Mouse (Mus musculus) heart, postnatal 4 days (tissue): ENCODE data around the gene Gm10570. TPM values are rescaled to one million over a fixed set of nuclear protein-coding genes. Genes with fewer than 3 reads are reported as not detected.

ENCODE experiments used
- DNase-seq: peaks from one replicate; pipeline ENCODE4 v3.0.0; 2021
- total RNA-seq, 2 experiments: library from RNA; stranded (reverse); gene quantifications; 2 replicates each; pipeline ENCODE4 v1.2.3; 2021

Gene Gm10570
- total RNA-seq, 2 experiments from 2014 or later: 0.59 to 0.60 TPM

- DNase-seq: no peak
These were observed 3.7 kb downstream of the Gm10570 start for GRCm38 (mm10) chr4:130304746-130305145.

DNA sequence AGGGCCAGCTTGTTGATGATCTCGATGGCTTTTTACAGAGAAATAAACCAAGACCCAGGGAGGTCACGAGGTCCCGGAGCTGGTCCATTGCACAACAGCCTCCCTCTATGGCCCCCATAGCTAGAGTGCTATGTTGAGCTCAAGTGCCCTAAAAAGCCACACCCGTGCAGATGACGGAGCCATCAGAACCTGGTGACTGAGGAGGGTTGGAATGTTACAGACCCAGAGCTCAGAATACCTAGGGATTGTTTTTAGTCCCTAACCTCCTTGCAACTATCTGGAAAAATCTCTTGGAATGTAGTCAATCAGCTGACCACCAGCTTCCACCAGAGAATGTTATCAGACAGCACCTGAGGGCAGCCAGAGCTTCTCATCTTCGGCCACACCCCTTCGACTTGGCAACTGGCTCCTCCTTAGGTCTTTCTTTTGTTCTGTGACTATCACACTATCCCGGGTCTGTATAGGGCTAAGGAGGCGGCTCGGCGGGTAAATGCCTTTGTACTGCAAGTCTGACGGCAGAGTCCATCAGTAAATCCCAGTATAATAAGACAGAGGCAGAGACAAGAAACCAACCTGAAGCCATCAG is 6.1 kb downstream of the Gm10570 start:
- DNase-seq: no peak

DNA sequence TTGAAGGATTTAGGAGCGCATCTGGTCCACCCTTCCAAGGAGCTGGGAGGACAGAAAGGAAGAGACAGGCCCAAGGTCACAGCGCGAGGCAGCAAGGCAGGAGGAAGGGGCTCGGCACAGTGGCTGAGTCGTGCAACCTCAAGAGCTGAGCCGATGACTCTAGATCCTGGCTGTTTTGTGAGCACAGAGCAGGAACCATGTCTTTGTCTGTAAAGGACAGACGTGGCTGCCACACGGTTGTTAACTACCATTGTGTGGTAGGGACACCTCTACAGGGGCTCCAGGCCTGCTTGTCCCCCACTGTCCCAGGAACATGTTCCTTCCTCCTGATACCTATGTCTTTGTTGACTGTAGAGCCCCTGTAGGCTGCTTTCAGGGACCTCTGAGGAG is 8.8 kb downstream of the Gm10570 start:
- DNase-seq: no peak

DNA sequence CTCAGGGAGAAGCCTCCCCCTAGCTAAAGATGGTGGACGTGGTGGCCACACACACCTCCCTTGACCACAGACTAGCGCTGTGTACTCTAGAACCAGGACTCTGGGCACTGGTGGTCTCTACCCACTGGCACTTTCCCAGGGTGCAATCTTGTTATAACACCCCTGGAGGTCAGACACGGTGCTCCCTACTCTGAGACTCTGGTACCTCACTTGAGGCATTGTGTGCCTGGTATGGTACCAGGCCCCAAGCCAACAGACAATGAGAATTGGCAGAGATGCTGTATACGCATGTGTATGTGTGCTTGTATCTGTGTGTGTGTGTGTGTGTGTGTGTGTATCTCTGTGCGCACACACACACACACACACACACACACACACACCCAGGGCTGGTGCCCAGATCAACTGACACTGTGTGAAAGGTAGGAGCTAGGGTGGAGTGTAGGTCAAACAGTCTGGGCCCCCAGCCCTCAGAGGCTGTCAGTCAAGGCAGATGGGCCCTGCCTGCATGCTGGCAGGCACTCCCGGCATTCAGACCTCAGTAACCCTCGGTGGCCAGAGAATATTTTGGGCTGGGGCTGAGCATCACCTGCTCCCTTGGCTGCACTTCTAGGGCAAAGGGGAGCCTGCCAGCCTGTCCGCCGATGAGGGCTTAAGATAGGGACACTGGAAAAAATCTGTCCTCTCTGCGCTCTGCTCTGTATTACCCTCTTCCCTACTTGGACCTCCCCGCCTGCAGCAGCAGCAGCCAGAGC is 9.4 kb downstream of the Gm10570 start:
- DNase-seq: peak; percentile 83

DNA sequence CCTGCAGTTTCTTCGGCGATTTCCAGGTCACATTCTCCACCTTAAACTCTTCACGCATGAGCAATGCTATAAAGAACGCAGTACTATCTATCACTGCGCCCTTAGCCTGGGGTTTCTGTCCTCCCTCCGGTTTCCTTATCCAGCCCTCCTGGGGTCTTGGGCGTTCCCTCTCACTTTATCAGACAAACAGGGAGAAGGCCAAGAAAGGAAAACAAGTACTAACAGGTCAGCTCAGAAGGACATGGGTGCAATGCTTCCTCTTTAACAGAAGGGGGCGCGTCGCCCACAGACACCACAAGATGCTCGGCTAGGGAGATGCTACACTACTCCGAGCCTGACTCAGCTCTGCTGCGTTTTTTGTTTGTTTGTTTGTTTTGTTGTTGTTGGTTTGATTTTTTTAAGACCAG is 11.3 kb downstream of the Gm10570 start:
- DNase-seq: no peak

DNA sequence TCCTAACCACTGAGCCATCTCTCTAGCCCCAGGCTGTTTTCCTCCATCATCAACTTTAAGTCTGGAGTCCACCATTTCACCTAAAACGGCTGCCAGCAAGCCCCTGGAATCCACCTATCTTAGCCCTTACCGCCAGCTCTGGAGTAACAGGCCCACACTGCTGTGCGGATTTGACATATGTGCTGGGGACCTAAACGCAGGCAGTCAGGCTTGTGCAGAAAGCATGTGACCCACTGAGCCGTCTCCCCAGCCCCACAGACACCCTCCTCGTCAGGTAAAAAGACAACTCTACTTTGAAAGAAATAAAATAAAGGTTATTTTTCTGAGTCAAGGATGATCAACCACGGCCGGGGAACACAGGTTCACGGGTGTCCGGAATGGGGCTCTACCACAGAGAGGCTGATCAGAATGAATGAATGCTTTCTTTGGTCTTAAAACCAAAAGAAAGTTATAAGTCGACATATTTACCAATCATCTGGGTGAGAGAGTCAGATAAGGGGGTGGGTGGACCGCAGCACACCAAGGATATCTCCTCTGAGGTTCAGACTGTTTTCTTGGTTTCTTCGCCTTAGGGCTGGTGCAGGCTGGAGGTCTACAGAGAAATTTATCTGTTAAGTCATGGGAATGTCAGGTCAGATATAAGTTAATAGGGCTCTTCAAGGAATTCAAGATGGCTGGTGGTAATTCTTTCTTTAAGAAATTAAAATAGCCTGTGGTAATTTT is 12.1 kb downstream of the Gm10570 start:
- DNase-seq: no peak

DNA sequence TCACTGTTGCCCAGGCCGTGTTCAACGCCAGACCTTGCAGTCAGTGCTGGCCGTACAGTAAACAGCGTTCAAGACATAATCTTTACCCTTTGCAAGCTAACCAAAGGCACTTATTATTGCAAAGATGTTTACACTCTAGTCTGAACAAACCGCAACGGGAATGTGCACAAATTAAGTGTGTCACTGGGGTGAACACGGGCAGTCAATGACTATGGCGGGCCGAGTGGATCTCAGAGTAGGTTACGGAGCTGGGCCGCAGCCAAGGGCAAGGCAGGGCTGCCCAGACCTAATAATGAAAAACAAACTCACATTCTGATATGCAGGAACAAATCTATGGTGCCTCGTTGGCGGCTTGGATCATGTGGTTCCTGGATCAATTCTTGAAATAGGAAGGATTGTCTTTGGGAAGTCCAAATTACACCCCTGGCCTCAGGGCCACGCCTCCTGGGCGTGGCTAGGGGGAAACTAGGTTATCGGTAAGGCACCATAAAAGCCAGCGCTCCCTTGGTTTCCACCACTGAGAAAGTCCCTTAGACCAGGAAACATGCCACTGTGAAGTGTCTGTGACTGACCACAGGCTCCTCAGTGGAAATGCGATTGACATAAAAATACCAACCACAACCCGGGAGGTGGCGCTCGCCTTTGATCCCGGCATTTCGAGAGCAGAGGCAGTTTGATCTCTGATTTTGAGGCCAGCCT is 13.3 kb downstream of the Gm10570 start:
- peak; percentile 48 for DNase-seq

- DNase-seq: no peak
These were observed 14.0 kb downstream of the Gm10570 start for GRCm38 (mm10) chr4:130294513-130294912.

DNA sequence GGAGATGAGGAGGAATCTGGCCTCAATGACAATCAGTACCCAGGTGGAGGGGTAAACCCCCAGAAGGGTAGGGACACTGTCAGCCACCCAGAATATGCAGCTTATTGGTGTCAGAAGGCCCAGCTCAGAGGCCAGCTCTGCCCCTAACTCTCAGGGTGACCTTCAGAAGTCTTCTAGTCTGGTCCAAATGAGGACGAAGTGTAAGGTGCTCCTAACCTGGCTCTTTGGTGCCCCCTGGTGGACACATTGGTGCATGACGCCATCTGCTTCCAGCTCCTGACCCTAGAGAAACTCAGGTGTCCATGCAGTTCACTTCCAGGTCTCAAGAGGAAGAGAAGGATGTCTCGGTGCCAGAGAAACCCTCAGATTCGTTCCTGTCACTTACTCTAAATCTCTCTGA is 16.2 kb downstream of the Gm10570 start:
- peak; percentile 86 for DNase-seq

- no peak for DNase-seq
These were observed 18.6 kb downstream of the Gm10570 start for GRCm38 (mm10) chr4:130289824-130290223.

- no peak for DNase-seq
These were observed 21.9 kb downstream of the Gm10570 start for GRCm38 (mm10) chr4:130286531-130286930.

GRCm38 (mm10) chr4:130283826-130284225 is 24.6 kb downstream of the Gm10570 start:
- DNase-seq: no peak

GRCm38 (mm10) chr4:130282856-130283255 is 25.6 kb downstream of the Gm10570 start:
- DNase-seq: no peak

- no peak for DNase-seq
These were observed 29.4 kb downstream of the Gm10570 start, which contains the start of gene Serinc2 for GRCm38 (mm10) chr4:130279105-130279504. Serinc2 (minus strand) TSS chr4:130279205.

DNA sequence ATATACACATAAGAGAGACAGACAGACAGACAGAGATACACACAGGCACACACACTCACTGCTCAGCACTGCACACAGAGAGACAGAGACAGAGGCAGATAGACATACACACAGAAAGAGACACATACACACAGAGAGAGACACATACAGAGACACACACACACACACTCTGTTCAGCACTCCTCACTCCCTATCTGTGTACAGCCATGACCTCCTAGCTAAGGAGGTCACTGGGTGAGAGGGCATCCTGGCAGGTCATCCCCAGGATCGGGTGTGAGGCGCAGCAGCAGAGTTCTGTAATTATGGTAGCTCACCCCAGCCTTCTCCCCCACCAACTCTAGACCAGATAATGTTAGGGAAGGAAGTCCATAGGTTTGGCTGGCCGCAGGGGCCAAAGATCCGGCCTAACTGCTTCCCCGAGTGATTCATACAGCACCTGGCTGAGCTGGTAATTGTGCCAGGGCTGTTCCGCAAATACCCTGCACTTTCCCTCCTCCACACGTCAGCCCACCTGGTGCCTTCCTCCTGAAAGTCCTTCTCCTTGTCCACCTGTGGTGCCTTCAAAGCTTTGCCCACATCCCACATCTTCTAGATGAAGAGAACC is 31.8 kb downstream of the Gm10570 start:
- DNase-seq: no peak

DNA sequence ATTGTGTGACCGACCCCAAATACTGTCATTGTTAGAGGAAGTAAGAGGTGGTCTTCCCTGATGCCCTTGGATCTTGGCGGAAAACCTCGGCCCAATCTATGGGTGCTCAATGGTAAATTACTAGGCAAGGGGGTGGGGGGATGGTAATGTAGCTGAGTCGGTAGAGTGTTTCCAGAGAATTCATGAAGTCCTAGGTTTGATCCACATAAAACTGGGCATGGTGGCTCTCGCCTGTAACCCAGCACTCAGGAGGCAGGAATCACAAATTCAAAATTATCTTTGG is 32.7 kb downstream of the Gm10570 start:
- no peak for DNase-seq

GRCm38 (mm10) chr4:130275016-130275822 is 33.3 kb downstream of the Gm10570 start:
- DNase-seq: no peak

DNA sequence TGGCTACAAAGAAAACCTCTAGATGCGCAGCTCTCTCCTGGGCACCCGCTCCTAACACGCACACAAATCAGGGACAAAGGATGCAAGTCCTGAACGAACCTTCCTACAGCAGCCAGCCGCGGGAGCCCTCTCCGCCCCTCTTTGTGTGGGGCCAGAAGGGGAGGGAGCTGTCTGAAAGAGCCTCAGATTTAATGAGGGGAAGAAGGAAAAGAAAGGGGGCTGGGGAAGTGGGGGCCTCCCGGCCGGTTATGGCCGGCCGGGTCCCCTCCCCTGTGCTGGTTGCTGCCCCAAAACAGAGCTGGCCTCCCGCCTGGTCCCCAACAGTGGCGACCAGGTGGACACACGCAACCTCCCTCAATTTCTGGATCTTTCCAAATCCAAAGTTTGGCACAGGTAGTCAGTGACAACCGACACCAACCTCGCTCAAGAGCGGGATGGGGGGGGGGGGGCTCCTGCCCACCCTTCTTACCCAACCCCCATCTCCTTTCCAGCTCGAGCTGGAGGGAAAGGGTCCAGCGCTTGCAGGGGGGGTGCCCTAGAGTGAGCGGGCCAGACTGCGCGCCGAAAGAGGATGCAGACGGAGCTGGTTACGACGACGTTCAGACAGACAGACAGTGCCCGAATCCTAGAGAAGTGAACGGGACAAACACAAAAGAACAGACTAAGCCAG is 34.0 kb downstream of the Gm10570 start:
- DNase-seq: no peak

- no peak for DNase-seq
These were observed 34.7 kb downstream of the Gm10570 start for GRCm38 (mm10) chr4:130273698-130274345.

DNA sequence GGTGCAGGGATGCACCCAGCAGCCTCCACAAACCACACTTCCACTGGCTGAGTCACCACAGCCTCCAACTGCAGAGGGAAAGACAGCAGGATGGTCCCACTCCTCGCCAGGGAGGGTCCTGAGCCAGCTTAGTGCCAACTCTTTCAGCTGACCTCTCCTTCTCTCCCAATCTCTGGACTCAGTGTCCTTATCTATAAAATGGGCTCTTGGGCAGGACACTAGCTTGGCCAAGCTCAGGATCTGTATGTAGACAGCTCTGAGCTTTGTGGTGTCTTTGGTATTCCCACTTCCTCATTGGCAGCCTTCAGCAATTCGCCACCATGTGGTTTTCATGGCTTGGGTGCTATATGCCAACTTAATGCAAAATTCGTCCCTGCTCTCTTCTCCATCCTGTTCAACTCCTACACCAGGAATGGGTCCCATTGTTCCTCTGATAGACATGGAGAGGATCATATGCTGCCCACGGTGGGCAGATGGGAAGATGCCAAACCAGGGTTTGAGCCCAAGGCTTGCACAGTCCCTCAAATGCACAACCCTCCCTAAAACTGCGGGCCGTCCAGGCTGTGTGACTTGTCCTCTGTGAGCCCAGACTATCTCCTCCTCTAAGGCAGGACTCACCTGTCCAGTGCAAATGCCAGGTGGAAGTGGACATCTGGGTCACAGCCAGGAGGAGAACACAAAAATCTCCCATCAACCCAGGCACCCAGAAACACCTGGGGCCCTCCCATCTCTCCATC is 37.7 kb downstream of the Gm10570 start:
- no peak for DNase-seq
